ENCODE assay signal across 8 mouse cellular contexts in the genomic region with DNA sequence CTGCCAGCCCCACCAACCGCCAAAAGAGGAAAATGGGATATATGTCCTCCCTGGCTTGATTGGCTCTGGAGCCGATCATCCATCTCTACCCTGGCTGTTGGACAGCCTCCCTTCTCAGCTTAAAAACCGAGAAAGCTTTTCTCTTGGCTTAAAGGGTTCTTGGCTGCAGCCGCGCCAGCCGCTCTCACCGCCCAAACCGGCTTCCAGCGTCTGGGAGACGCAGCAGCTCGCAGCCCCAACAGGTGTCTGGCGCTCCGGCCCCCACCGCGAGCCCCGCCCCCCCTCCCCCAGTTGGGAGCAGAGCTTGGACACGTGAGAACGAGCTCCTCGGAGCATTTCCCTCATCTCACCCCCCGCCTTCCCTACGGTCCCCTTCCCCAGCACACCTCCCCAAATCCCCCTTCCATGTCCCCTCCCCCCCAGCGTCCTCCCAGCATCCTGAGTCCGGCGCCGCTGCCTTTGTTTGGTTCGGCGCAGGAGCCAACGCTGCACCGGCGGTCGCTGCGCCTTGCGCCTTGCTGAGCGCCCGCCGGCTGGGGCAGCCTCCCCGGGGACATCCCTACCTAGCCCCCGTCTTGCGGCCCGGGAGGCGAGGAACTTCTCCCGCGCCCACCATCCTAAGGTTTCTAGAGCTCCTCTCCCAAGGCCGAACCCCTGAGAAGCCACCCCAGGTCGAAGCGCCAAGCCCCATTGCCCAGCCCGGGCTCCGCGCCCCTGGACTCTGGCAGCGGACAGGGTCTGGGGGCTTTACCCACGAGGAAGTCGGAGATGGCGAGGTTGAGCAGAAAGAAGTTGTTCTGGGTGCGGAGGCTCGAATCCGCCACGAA. TPM values are rescaled to one million over a fixed set of nuclear protein-coding genes. Genes with fewer than 3 reads are reported as not detected.
DNase-seq lines count a peak whose midpoint lies in the region; ATAC-seq and TF ChIP-seq lines count a peak whose summit lies in the region.

No protein-coding gene starts in this region.

- no peak for TF ChIP-seq EP300 in ES-Bruce4 (IDR thresholded peaks at IDR 0.05; ENCODE audit: insufficient read depth, low read depth, low read length)

- no peak for ATAC-seq in heart, embryonic 14.5 days (ENCODE audit: insufficient number of reproducible peaks, insufficient read depth, low FRiP score, low read depth)
- no peak for ATAC-seq in embryonic facial prominence, embryonic 14.5 days (ENCODE audit: low read depth)
- no peak for ATAC-seq in limb, embryonic 15.5 days (ENCODE audit: insufficient number of reproducible peaks, low FRiP score, low TSS enrichment, low read depth)
- ATAC-seq in activated CD4-positive, CD25-positive, alpha-beta regulatory T cell, adult 4 months: no peak

- WGBS in heart, embryonic 14.5 days: 2% methylated on average over 57 of the region's 57 CpGs
- WGBS in embryonic facial prominence, embryonic 14.5 days: 2% methylated on average over 34 of the region's 57 CpGs
- WGBS in limb, embryonic 15.5 days: 1% methylated on average over 57 of the region's 57 CpGs

- H3K4me1 ChIP-seq in heart, embryonic 14.5 days (ENCODE audit: control insufficient read depth in 2 of 2, insufficient read depth in 2 of 2, low read length in 2 of 2): peaks cover 6 to 20% of the 10 kb centered on the region in 2 experiments; a peak in 3 of 4 replicates
- H3K4me1 ChIP-seq in ES-Bruce4 (ENCODE audit: control insufficient read depth, insufficient read depth, low read length): no peaks in the 10 kb centered on the region
- peaks cover 12% of the 10 kb centered on the region; the same call in 1 of the 2 replicates for H3K4me1 ChIP-seq in embryonic facial prominence, embryonic 14.5 days (ENCODE audit: control insufficient read depth, insufficient read depth, low read length)
- peaks cover 23% of the 10 kb centered on the region for H3K4me1 ChIP-seq in limb, embryonic 15.5 days

- no peak for TF ChIP-seq POLR2A in ES-Bruce4 (IDR thresholded peaks at IDR 0.05; ENCODE audit: insufficient read depth, low read length)

- no peak for TF ChIP-seq CTCF in ES-Bruce4 (IDR thresholded peaks at IDR 0.05; ENCODE audit: low read depth, low read length)

- peak overlapping the region; percentile 92 for H3K4me2 ChIP-seq in heart, embryonic 14.5 days (ENCODE audit: low read length)
- H3K4me2 ChIP-seq in embryonic facial prominence, embryonic 14.5 days (ENCODE audit: low read depth, low read length): peak overlapping the region; percentile 96
- peak overlapping the region; percentile 97 for H3K4me2 ChIP-seq in limb, embryonic 15.5 days

- H3K4me3 ChIP-seq in heart, embryonic 14.5 days (ENCODE audit: control insufficient read depth in 1 of 2, insufficient read depth in 1 of 2, low read depth in 1 of 2, low read length in 2 of 2): peak overlapping the region; percentile 51 to 58
- peak overlapping the region; percentile 60 for H3K4me3 ChIP-seq in ES-Bruce4 (ENCODE audit: low read depth, low read length)
- peak overlapping the region; percentile 48 for H3K4me3 ChIP-seq in embryonic facial prominence, embryonic 14.5 days (ENCODE audit: low read depth, low read length)
- H3K4me3 ChIP-seq in limb, embryonic 15.5 days: peak overlapping the region; percentile 49

- intact Hi-C loops in heart, postnatal 14 days (cut with DNase I): no loop called here

- H3K27me3 ChIP-seq in heart, embryonic 14.5 days (ENCODE audit: control insufficient read depth, insufficient read depth, low read length): peaks cover 76% of the 10 kb centered on the region
- H3K27me3 ChIP-seq in ES-Bruce4 (ENCODE audit: control insufficient read depth, insufficient read depth, low read length, poor library complexity, severe bottlenecking): no peaks in the 10 kb centered on the region
- H3K27me3 ChIP-seq in embryonic facial prominence, embryonic 14.5 days (replicated peaks; ENCODE audit: control insufficient read depth, insufficient read depth, low read length): peaks cover 76% of the 10 kb centered on the region
- peaks cover 76% of the 10 kb centered on the region for H3K27me3 ChIP-seq in limb, embryonic 15.5 days

- H3K9me3 ChIP-seq in heart, embryonic 14.5 days (ENCODE audit: control insufficient read depth, low read length): no peaks in the 10 kb centered on the region
- no peaks in the 10 kb centered on the region for H3K9me3 ChIP-seq in ES-Bruce4 (replicated peaks; ENCODE audit: control insufficient read depth, insufficient read depth, low read length, poor library complexity, severe bottlenecking)
- no peaks in the 10 kb centered on the region for H3K9me3 ChIP-seq in embryonic facial prominence, embryonic 14.5 days (ENCODE audit: control insufficient read depth, low read length)
- H3K9me3 ChIP-seq in limb, embryonic 15.5 days: no peaks in the 10 kb centered on the region

- no peaks in the 10 kb centered on the region for H3K36me3 ChIP-seq in heart, embryonic 14.5 days (ENCODE audit: control insufficient read depth, insufficient read depth, low read length)
- H3K36me3 ChIP-seq in ES-Bruce4 (ENCODE audit: control insufficient read depth, insufficient read depth, low read length, poor library complexity, severe bottlenecking): no peaks in the 10 kb centered on the region
- no peaks in the 10 kb centered on the region for H3K36me3 ChIP-seq in embryonic facial prominence, embryonic 14.5 days (ENCODE audit: control insufficient read depth, insufficient read depth, low read length)
- no peaks in the 10 kb centered on the region for H3K36me3 ChIP-seq in limb, embryonic 15.5 days

- H3K27ac ChIP-seq in heart, embryonic 14.5 days (replicated peaks in 1 of 2; ENCODE audit: control insufficient read depth in 1 of 2, insufficient read depth in 1 of 2, low read depth in 2 of 2, low read length in 2 of 2): no peak overlapping the region
- H3K27ac ChIP-seq in ES-Bruce4 (ENCODE audit: insufficient read depth, low read length): no peak overlapping the region
- no peak overlapping the region for H3K27ac ChIP-seq in embryonic facial prominence, embryonic 14.5 days (replicated peaks; ENCODE audit: low read depth, low read length)
- H3K27ac ChIP-seq in limb, embryonic 15.5 days: no peak overlapping the region

- H3K9ac ChIP-seq in heart, embryonic 14.5 days (ENCODE audit: low read length): no peak overlapping the region
- peak overlapping the region; percentile 41 for H3K9ac ChIP-seq in ES-Bruce4 (ENCODE audit: low read depth, poor library complexity, severe bottlenecking)
- no peak overlapping the region for H3K9ac ChIP-seq in embryonic facial prominence, embryonic 14.5 days (ENCODE audit: low read depth, low read length)
- no peak overlapping the region for H3K9ac ChIP-seq in limb, embryonic 15.5 days

- DNase-seq in heart, postnatal 14 days: no peak
- no peak for DNase-seq in embryonic facial prominence, embryonic 14.5 days (ENCODE audit: low spot score)
- DNase-seq in adrenal gland, adult 8-10 months: no peak
- no peak for DNase-seq in urinary bladder, postnatal 14 days (ENCODE audit: low spot score)

RNA-seq across cellular contexts. Expression of a gene that starts 0.9 kb away (rescaled TPM):
- not detected in 2 replicates for polyA plus RNA-seq in heart, embryonic 14.5 days (2014; fragmentation: Nextera tagmentation; extraction: Ambion mirVana)
- total RNA-seq in heart, postnatal 14 days (2021): not detected
- polyA plus RNA-seq in ES-Bruce4 (2011; ENCODE audit: insufficient read depth, insufficient read length, low read depth, missing spikeins): 0.24 TPM in 1 of 2 replicates, not detected in the other
- polyA plus RNA-seq in embryonic facial prominence, embryonic 14.5 days (2014; fragmentation: Nextera tagmentation; extraction: Ambion mirVana): 0.11 and 0.14 TPM in 2 replicates
- not detected in 2 replicates for polyA plus RNA-seq in limb, embryonic 15.5 days (2015; fragmentation: Nextera tagmentation; extraction: Ambion mirVana)
- total RNA-seq in adrenal gland, adult 8-10 months (2022): under 1 TPM; 0.17 to 0.89 (median 0.27) TPM
- polyA plus RNA-seq in activated CD4-positive, CD25-positive, alpha-beta regulatory T cell, adult 4 months (2017; shearing (Covaris generic)): not detected

RNA-seq across cellular contexts. Expression of a gene that starts 15.7 kb away (rescaled TPM):
- polyA plus RNA-seq in heart, embryonic 14.5 days (2014; fragmentation: Nextera tagmentation; extraction: Ambion mirVana): 38.0 and 40.5 TPM in 2 replicates
- 10 to 100 TPM; 33.4 to 35.7 TPM for total RNA-seq in heart, postnatal 14 days (2021)
- 18.0 and 18.9 TPM in 2 replicates for polyA plus RNA-seq in ES-Bruce4 (2011; ENCODE audit: insufficient read depth, insufficient read length, low read depth, missing spikeins)
- 37.4 and 41.5 TPM in 2 replicates for polyA plus RNA-seq in embryonic facial prominence, embryonic 14.5 days (2014; fragmentation: Nextera tagmentation; extraction: Ambion mirVana)
- polyA plus RNA-seq in limb, embryonic 15.5 days (2015; fragmentation: Nextera tagmentation; extraction: Ambion mirVana): 42.5 and 45.2 TPM in 2 replicates
- total RNA-seq in adrenal gland, adult 8-10 months (2022): 10 to 100 TPM; 41.8 to 61.6 (median 48.6) TPM
- 10 to 100 TPM; 19.3 to 21.4 TPM for polyA plus RNA-seq in activated CD4-positive, CD25-positive, alpha-beta regulatory T cell, adult 4 months (2017; shearing (Covaris generic))

RNA-seq across cellular contexts. Expression of a gene that starts 33.0 kb away (rescaled TPM):
- 24.9 and 27.9 TPM in 2 replicates for polyA plus RNA-seq in heart, embryonic 14.5 days (2014; fragmentation: Nextera tagmentation; extraction: Ambion mirVana)
- total RNA-seq in heart, postnatal 14 days (2021): 10 to 100 TPM; 18.7 to 19.7 TPM
- 12.4 and 14.7 TPM in 2 replicates for polyA plus RNA-seq in ES-Bruce4 (2011; ENCODE audit: insufficient read depth, insufficient read length, low read depth, missing spikeins)
- 19.8 and 24.5 TPM in 2 replicates for polyA plus RNA-seq in embryonic facial prominence, embryonic 14.5 days (2014; fragmentation: Nextera tagmentation; extraction: Ambion mirVana)
- 22.9 and 25.0 TPM in 2 replicates for polyA plus RNA-seq in limb, embryonic 15.5 days (2015; fragmentation: Nextera tagmentation; extraction: Ambion mirVana)
- 10 to 100 TPM; 17.3 to 26.1 (median 21.6) TPM for total RNA-seq in adrenal gland, adult 8-10 months (2022)
- 10 to 100 TPM; 27.0 to 39.1 TPM for polyA plus RNA-seq in activated CD4-positive, CD25-positive, alpha-beta regulatory T cell, adult 4 months (2017; shearing (Covaris generic))
